Mouse (Mus musculus) cerebellum, adult 2 months (tissue): ENCODE data around the gene Dbndd2.

ENCODE experiments used
- CTCF ChIP-seq: fragments of 200-500 bp; IDR thresholded peaks from 2 replicates; pipeline ENCODE4 v1.5.1; 2011; ENCODE audit warnings: low read depth, mild to moderate bottlenecking, control low read depth, low read length, moderate library complexity, borderline replicate concordance; ENCODE audit not compliant: insufficient read depth
- POLR2A ChIP-seq: fragments of 200-500 bp; IDR thresholded peaks from 2 replicates; pipeline ENCODE4 v1.6.1; 2011; ENCODE audit warnings: low read length, control low read depth, borderline replicate concordance; ENCODE audit not compliant: insufficient read depth

DNA sequence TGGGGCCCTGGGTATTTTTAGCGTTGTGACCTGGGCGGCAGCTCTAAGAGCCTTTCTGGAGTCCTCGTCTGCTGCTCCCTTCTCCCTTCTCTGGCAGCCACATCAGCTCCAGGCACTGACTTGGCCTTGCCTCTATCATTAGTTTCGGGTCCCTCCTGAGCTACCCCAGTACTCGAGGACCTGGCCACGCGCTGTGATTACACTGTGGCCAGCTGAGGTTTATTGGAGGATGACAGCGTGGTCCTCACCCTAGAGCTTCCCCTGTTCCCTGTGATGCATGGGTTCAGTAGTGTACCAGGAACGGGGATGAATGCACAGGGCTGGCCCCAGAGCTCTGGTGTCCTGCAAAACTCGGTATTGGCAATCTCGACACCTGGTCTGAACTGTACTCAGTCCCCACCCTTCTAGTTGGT lies 1.2 kb downstream of the Dbndd2 start:
- TF ChIP-seq CTCF (no peak), POLR2A (peak; percentile 26; the same call in 1 of the 2 replicates)
